Mouse (Mus musculus): ENCODE data around the gene Numb.

- TF ChIP-seq GATA1 (IDR thresholded peaks at IDR 0.05; ENCODE audit: borderline replicate concordance, low read length) = no peak
- no peak for TF ChIP-seq FLI1 (IDR thresholded peaks at IDR 0.05; ENCODE audit: low read length)
These were observed 1.7 kb upstream of the Numb start for GRCm38 (mm10) chr12:83923486-83923859.

Measured in megakaryocyte, embryonic 14.5 days (primary cell).